Mouse (Mus musculus) forebrain, embryonic 15.5 days (tissue): ENCODE data around the gene Tenm4. TPM values are rescaled to one million over a fixed set of nuclear protein-coding genes. Genes with fewer than 3 reads are reported as not detected.
"Not testable (repeated sequence)": the region's sequence is repeated elsewhere in the genome, so short reads cannot be mapped to it uniquely, and the experiment has no call there.

Source experiments
- ATAC-seq: fragments of 200-750 bp; cut with Nextera tagmentation; replicated peaks from 2 replicates; pipeline ENCODE4 v1.8.0; 2017; ENCODE audit warnings: mild to moderate bottlenecking, moderate TSS enrichment, moderate library complexity
- H3K27ac ChIP-seq: fragments of 300-500 bp; sonication (generic); replicated peaks from 2 replicates; pipeline ENCODE4 v1.5.1; 2015; ENCODE audit warnings: mild to moderate bottlenecking, inconsistent platforms
- H3K27me3 ChIP-seq: fragments of 300-500 bp; sonication (generic); 2 replicates; pipeline ENCODE4 v1.6.1; 2015; ENCODE audit warnings: inconsistent platforms
- H3K36me3 ChIP-seq: fragments of 300-500 bp; sonication (generic); 2 replicates; pipeline ENCODE4 v1.6.1; 2015; ENCODE audit warnings: mild to moderate bottlenecking, inconsistent platforms
- H3K4me1 ChIP-seq: fragments of 300-500 bp; sonication (generic); 2 replicates; pipeline ENCODE4 v1.6.1; 2015; ENCODE audit warnings: inconsistent platforms
- H3K4me2 ChIP-seq: fragments of 300-500 bp; sonication (generic); replicated peaks from 2 replicates; pipeline ENCODE4 v1.6.1; 2015; ENCODE audit warnings: mild to moderate bottlenecking, inconsistent platforms
- H3K4me3 ChIP-seq: fragments of 300-500 bp; sonication (generic); 2 replicates; pipeline ENCODE4 v1.5.1; 2015; ENCODE audit warnings: mild to moderate bottlenecking, inconsistent platforms
- H3K9ac ChIP-seq: fragments of 300-500 bp; sonication (generic); replicated peaks from 2 replicates; pipeline ENCODE4 v1.6.1; 2015; ENCODE audit warnings: mild to moderate bottlenecking, inconsistent platforms
- H3K9me3 ChIP-seq: fragments of 300-500 bp; sonication (generic); 2 replicates; pipeline ENCODE4 v1.6.1; 2016; ENCODE audit warnings: inconsistent platforms
- WGBS: fragments of 180-500 bp; shearing (Covaris S2); methylation state at CpG from one replicate; pipeline ENCODE4 v1.1.7; 2015; ENCODE audit warnings: mixed read lengths; 5-methylcytosine and 5-hydroxymethylcytosine counted together
- polyA plus RNA-seq: library from polyadenylated mRNA; unstranded; fragments of >200 nt; fragmentation: Nextera tagmentation; extraction: Ambion mirVana; gene quantifications from 2 replicates; pipeline ENCODE4 v1.2.1, GENCODE M21; 2015

Gene Tenm4
- polyA plus RNA-seq, 1 experiment from 2014 or later = 103 TPM

- H3K27me3 ChIP-seq = no peaks in the 10 kb centered on the region
- H3K36me3 ChIP-seq = 0 out of 2 replicates have a peak, but pooled peaks cover 3% of the 10 kb centered on the region
- no peak overlapping the region for H3K4me3 ChIP-seq
- peak; percentile 71 for ATAC-seq
- WGBS = 13% methylated on average over 9 of the region's 9 CpGs
- no peaks in the 10 kb centered on the region for H3K9me3 ChIP-seq
- no peak overlapping the region for H3K9ac ChIP-seq
- H3K4me1 ChIP-seq = peaks cover 27% of the 10 kb centered on the region
- H3K4me2 ChIP-seq = no peak overlapping the region
- H3K27ac ChIP-seq = peak overlapping the region; percentile 67
Observed at GRCm38 (mm10) chr7:96596402-96597195, 425.6 kb downstream of the Tenm4 start.

- 86% methylated on average over 4 of the region's 4 CpGs for WGBS
- 0 out of 2 replicates have a peak overlapping the region, but pooled peaks have one; percentile 20 for H3K27ac ChIP-seq
- no peaks in the 10 kb centered on the region for H3K27me3 ChIP-seq
- H3K9me3 ChIP-seq = no peaks in the 10 kb centered on the region
- no peak overlapping the region for H3K4me2 ChIP-seq
- peaks cover 27% of the 10 kb centered on the region for H3K4me1 ChIP-seq
- no peak for ATAC-seq
- no peak overlapping the region for H3K9ac ChIP-seq
- H3K4me3 ChIP-seq = no peak overlapping the region
- H3K36me3 ChIP-seq = 0 out of 2 replicates have a peak, but pooled peaks cover 3% of the 10 kb centered on the region
Observed at GRCm38 (mm10) chr7:96597871-96598270, 426.8 kb downstream of the Tenm4 start.

- whole genome bisulfite sequencing = 47% methylated on average over 3 of the region's 3 CpGs
- H3K4me1 ChIP-seq = peaks cover 32% of the 10 kb centered on the region
- 0 out of 2 replicates have a peak, but pooled peaks cover 1% of the 10 kb centered on the region for H3K36me3 ChIP-seq
- no peak overlapping the region for H3K27ac ChIP-seq
- H3K9me3 ChIP-seq = no peaks in the 10 kb centered on the region
- no peak for ATAC-seq
- H3K4me3 ChIP-seq = no peak overlapping the region
- no peak overlapping the region for H3K4me2 ChIP-seq
- no peak overlapping the region for H3K9ac ChIP-seq
- H3K27me3 ChIP-seq = no peaks in the 10 kb centered on the region
Observed at GRCm38 (mm10) chr7:96599081-96599480, 428.0 kb downstream of the Tenm4 start.

GRCm38 (mm10) chr7:96600381-96600941 lies 429.4 kb downstream of the Tenm4 start:
- Histone ChIP-seq H3K9ac (no peak overlapping the region), H3K4me3 (no peak overlapping the region), H3K36me3 (no peaks in the 10 kb centered on the region), H3K27me3 (no peaks in the 10 kb centered on the region), H3K4me1 (peaks cover 29% of the 10 kb centered on the region), H3K27ac (no peak overlapping the region), H3K4me2 (no peak overlapping the region), H3K9me3 (no peaks in the 10 kb centered on the region)
- WGBS = 69% methylated on average over 3 of the region's 5 CpGs
- no peak for ATAC-seq

- Histone ChIP-seq H3K9ac (no peak overlapping the region), H3K4me3 (no peak overlapping the region), H3K4me2 (no peak overlapping the region), H3K9me3 (no peaks in the 10 kb centered on the region), H3K4me1 (peaks cover 10% of the 10 kb centered on the region), H3K36me3 (no peaks in the 10 kb centered on the region), H3K27ac (no peak overlapping the region), H3K27me3 (no peaks in the 10 kb centered on the region)
- WGBS = 54% methylated on average over 3 of the region's 3 CpGs
- 0 out of 2 replicates have a peak, but pooled peaks have one; percentile 37 for ATAC-seq
Observed at GRCm38 (mm10) chr7:96604091-96604745, 433.2 kb downstream of the Tenm4 start.

GRCm38 (mm10) chr7:96605316-96605715 lies 434.3 kb downstream of the Tenm4 start:
- H3K27ac ChIP-seq = no peak overlapping the region
- H3K4me3 ChIP-seq = no peak overlapping the region
- H3K4me1 ChIP-seq = peaks cover 10% of the 10 kb centered on the region
- H3K9ac ChIP-seq = no peak overlapping the region
- no peaks in the 10 kb centered on the region for H3K36me3 ChIP-seq
- no peaks in the 10 kb centered on the region for H3K9me3 ChIP-seq
- no peaks in the 10 kb centered on the region for H3K27me3 ChIP-seq
- WGBS = 34% methylated on average over 2 of the region's 2 CpGs
- ATAC-seq = no peak
- no peak overlapping the region for H3K4me2 ChIP-seq

- WGBS = 75% methylated on average over 10 of the region's 10 CpGs
- H3K27ac ChIP-seq = no peak overlapping the region
- no peaks in the 10 kb centered on the region for H3K27me3 ChIP-seq
- H3K4me2 ChIP-seq = no peak overlapping the region
- H3K4me3 ChIP-seq = no peak overlapping the region
- H3K36me3 ChIP-seq = no peaks in the 10 kb centered on the region
- no peaks in the 10 kb centered on the region for H3K9me3 ChIP-seq
- H3K4me1 ChIP-seq = peaks cover 3% of the 10 kb centered on the region; the same call in 1 of the 2 replicates
- H3K9ac ChIP-seq = no peak overlapping the region
- no peak for ATAC-seq
Observed at GRCm38 (mm10) chr7:96609854-96610586, 439.0 kb downstream of the Tenm4 start.

GRCm38 (mm10) chr7:96617371-96617770 lies 446.3 kb downstream of the Tenm4 start:
- H3K27me3 ChIP-seq = no peaks in the 10 kb centered on the region
- H3K4me3 ChIP-seq = no peak overlapping the region
- no peaks in the 10 kb centered on the region for H3K9me3 ChIP-seq
- no peak overlapping the region for H3K9ac ChIP-seq
- H3K4me1 ChIP-seq = no peaks in the 10 kb centered on the region
- no peak overlapping the region for H3K4me2 ChIP-seq
- H3K36me3 ChIP-seq = no peaks in the 10 kb centered on the region
- ATAC-seq = no peak
- WGBS = 86% methylated on average over 2 of the region's 2 CpGs
- no peak overlapping the region for H3K27ac ChIP-seq

- Histone ChIP-seq H3K27me3 (no peaks in the 10 kb centered on the region), H3K27ac (no peak overlapping the region), H3K9me3 (no peaks in the 10 kb centered on the region), H3K4me2 (no peak overlapping the region), H3K4me1 (no peaks in the 10 kb centered on the region), H3K9ac (no peak overlapping the region), H3K36me3 (no peaks in the 10 kb centered on the region), H3K4me3 (no peak overlapping the region)
- WGBS = 85% methylated on average over 4 of the region's 4 CpGs
- no peak for ATAC-seq
Observed at GRCm38 (mm10) chr7:96619930-96620472, 449.0 kb downstream of the Tenm4 start.

GRCm38 (mm10) chr7:96626338-96626737 lies 455.3 kb downstream of the Tenm4 start:
- Histone ChIP-seq H3K36me3 (no peaks in the 10 kb centered on the region), H3K4me3 (no peak overlapping the region), H3K27me3 (no peaks in the 10 kb centered on the region), H3K9ac (no peak overlapping the region), H3K9me3 (no peaks in the 10 kb centered on the region), H3K27ac (no peak overlapping the region), H3K4me1 (no peaks in the 10 kb centered on the region), H3K4me2 (no peak overlapping the region)
- 92% methylated on average over 3 of the region's 3 CpGs for WGBS
- ATAC-seq = no peak

- H3K27ac ChIP-seq, H3K4me3 ChIP-seq, H3K9ac ChIP-seq, H3K27me3 ChIP-seq, H3K4me2 ChIP-seq, H3K36me3 ChIP-seq, H3K4me1 ChIP-seq, H3K9me3 ChIP-seq, ATAC-seq: not testable (repeated sequence)
- WGBS = 94% methylated on average over 9 of the region's 9 CpGs
Observed at GRCm38 (mm10) chr7:96630551-96630950, 459.5 kb downstream of the Tenm4 start.
